Comparison of ENCODE assay signal across 23 mouse cellular contexts in the genomic region with DNA sequence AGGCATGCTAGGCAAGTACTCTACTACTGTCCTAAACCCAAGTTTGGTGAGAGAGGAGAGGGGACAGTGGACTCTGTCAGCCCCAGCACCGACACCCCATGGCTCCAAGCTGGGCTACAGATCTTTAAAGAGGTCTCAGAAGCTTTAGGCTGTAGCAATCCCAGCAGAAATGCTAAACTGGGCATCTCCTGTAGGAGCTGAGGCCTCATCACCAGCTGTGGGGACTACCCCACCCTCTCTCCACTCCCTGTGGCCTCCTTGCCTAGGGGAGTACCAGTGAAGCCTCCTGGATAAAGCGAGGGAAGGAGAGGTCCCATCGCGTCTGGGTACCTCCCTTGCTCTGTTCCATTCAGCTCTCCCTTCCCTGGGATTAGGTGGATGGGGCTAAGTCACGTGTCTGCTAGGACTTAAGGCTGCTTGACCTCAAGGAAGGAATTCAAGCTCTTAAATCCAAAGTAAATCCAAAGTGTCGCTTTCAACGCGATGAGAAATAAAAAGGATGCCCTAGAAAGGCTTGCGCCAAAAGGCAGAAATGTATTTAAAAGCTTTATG. TPM values are rescaled to one million over a fixed set of nuclear protein-coding genes. Genes with fewer than 3 reads are reported as not detected.
DNase-seq lines count a peak whose midpoint lies in the region; ATAC-seq and TF ChIP-seq lines count a peak whose summit lies in the region.
"Had no signal": no experiment of that assay in that cellular context is flagged by ENCODE, and none has a peak within 500 bp of the region (broad histone marks: within the 10 kb centered on the region; RNA-seq: fewer than 3 reads in every experiment).

No protein-coding gene starts in this region.

- peak overlapping the region; percentile 6; the same call in 1 of the 2 replicates for H3K4me3 ChIP-seq in liver, adult 2 months (ENCODE audit: insufficient read depth, low read depth, low read length)
- H3K4me3 ChIP-seq in liver, embryonic 12.5 days: no peak overlapping the region
- H3K4me3 ChIP-seq in lung, postnatal 0 days (ENCODE audit: low read depth, low read length): no peak overlapping the region
- no peak overlapping the region for H3K4me3 ChIP-seq in liver, embryonic 16.5 days (ENCODE audit: low read depth, low read length)
- no peak overlapping the region for H3K4me3 ChIP-seq in stomach, embryonic 16.5 days (replicated peaks; ENCODE audit: low read length)
- H3K4me3 ChIP-seq: embryonic facial prominence, embryonic 15.5 days; heart, embryonic 12.5 days; hindbrain, embryonic 10.5 days; limb, embryonic 15.5 days; neural tube, embryonic 13.5 days had no signal

- peak overlapping the region; percentile 94 for H3K27ac ChIP-seq in liver, adult 2 months (replicated peaks; ENCODE audit: insufficient read depth, low read depth, low read length)
- H3K27ac ChIP-seq in liver, embryonic 12.5 days: no peak overlapping the region
- H3K27ac ChIP-seq in lung, postnatal 0 days (ENCODE audit: low read length): peak overlapping the region; percentile 82
- H3K27ac ChIP-seq in liver, embryonic 16.5 days (ENCODE audit: low read length): peak overlapping the region; percentile 70; the same call in 1 of the 2 replicates
- 0 out of 2 replicates have a peak overlapping the region, but pooled peaks have one; percentile 91 for H3K27ac ChIP-seq in stomach, embryonic 16.5 days (ENCODE audit: low read length)
- H3K27ac ChIP-seq: embryonic facial prominence, embryonic 15.5 days; hindbrain, embryonic 10.5 days; neural tube, embryonic 13.5 days had no signal

- DNase-seq in liver, adult 2 months (ENCODE audit: extremely low read depth, low read depth, low spot score): peak; percentile 58
- no peak for DNase-seq in lung, postnatal 0 days (ENCODE audit: low spot score)
- no peak for DNase-seq in lung, postnatal 4 days
- DNase-seq in cerebellum, adult 8-10 months: no peak
- DNase-seq: adrenal gland, postnatal 36 days; cerebellum, adult 9-11 months; gastrocnemius, postnatal 10 days; kidney, adult 11 months; midbrain, embryonic 14.5 days; right cerebral cortex, postnatal 25 days; thymus, adult 18-20 months had no signal

- H3K27me3 ChIP-seq in liver, adult 2 months (ENCODE audit: control insufficient read depth, insufficient read depth, low read length): no peaks in the 10 kb centered on the region
- 0 out of 2 replicates have a peak, but pooled peaks cover 6% of the 10 kb centered on the region for H3K27me3 ChIP-seq in liver, embryonic 12.5 days (replicated peaks)
- H3K27me3 ChIP-seq in lung, postnatal 0 days (replicated peaks; ENCODE audit: insufficient read depth, low read length): no peaks in the 10 kb centered on the region
- no peaks in the 10 kb centered on the region for H3K27me3 ChIP-seq in liver, embryonic 16.5 days (ENCODE audit: control insufficient read depth, insufficient read depth, low read depth, low read length)
- no peaks in the 10 kb centered on the region for H3K27me3 ChIP-seq in stomach, embryonic 16.5 days (ENCODE audit: control insufficient read depth, insufficient read depth, low read length)
- H3K27me3 ChIP-seq: embryonic facial prominence, embryonic 15.5 days; heart, embryonic 12.5 days; limb, embryonic 15.5 days; neural tube, embryonic 13.5 days; Patski had no signal

- TF ChIP-seq EP300 in lung, postnatal 0 days (IDR thresholded peaks at IDR 0.05): no peak

- peaks cover 61% of the 10 kb centered on the region for H3K4me1 ChIP-seq in liver, adult 2 months (ENCODE audit: control insufficient read depth, insufficient read depth, low read length)
- H3K4me1 ChIP-seq in liver, embryonic 12.5 days: peaks cover 51% of the 10 kb centered on the region
- H3K4me1 ChIP-seq in lung, postnatal 0 days (ENCODE audit: insufficient read depth, low read depth, low read length): peaks cover 35% of the 10 kb centered on the region
- peaks cover 17% of the 10 kb centered on the region for H3K4me1 ChIP-seq in liver, embryonic 16.5 days (ENCODE audit: control insufficient read depth, low read depth, low read length)
- H3K4me1 ChIP-seq in stomach, embryonic 16.5 days (ENCODE audit: control insufficient read depth, insufficient read depth, low read length): peaks cover 12% of the 10 kb centered on the region
- H3K4me1 ChIP-seq: embryonic facial prominence, embryonic 15.5 days had no signal

- H3K4me2 ChIP-seq in liver, embryonic 12.5 days: no peak overlapping the region
- 0 out of 2 replicates have a peak overlapping the region, but pooled peaks have one; percentile 8 for H3K4me2 ChIP-seq in lung, postnatal 0 days (replicated peaks; ENCODE audit: low read depth, low read length)
- peak overlapping the region; percentile 41; the same call in 1 of the 2 replicates for H3K4me2 ChIP-seq in liver, embryonic 16.5 days (ENCODE audit: low read depth, low read length)
- H3K4me2 ChIP-seq in stomach, embryonic 16.5 days (ENCODE audit: low read depth, low read length): no peak overlapping the region
- H3K4me2 ChIP-seq: embryonic facial prominence, embryonic 15.5 days; heart, embryonic 12.5 days; limb, embryonic 15.5 days; neural tube, embryonic 13.5 days had no signal

- WGBS in liver, adult 2 months: 50% methylated on average over 9 of the region's 9 CpGs
- 69% methylated on average over 9 of the region's 9 CpGs for WGBS in liver, embryonic 12.5 days (ENCODE audit: insufficient replicate concordance)
- WGBS in lung, postnatal 0 days: 61% methylated on average over 9 of the region's 9 CpGs
- 72% methylated on average over 9 of the region's 9 CpGs for WGBS in liver, embryonic 16.5 days (ENCODE audit: insufficient replicate concordance)
- WGBS in stomach, embryonic 16.5 days: 58% methylated on average over 9 of the region's 9 CpGs

- H3K9me3 ChIP-seq in liver, embryonic 12.5 days (replicated peaks): no peaks in the 10 kb centered on the region
- no peaks in the 10 kb centered on the region for H3K9me3 ChIP-seq in lung, postnatal 0 days (ENCODE audit: low read length)
- H3K9me3 ChIP-seq in liver, embryonic 16.5 days (replicated peaks; ENCODE audit: control insufficient read depth, low read length): no peaks in the 10 kb centered on the region
- no peaks in the 10 kb centered on the region for H3K9me3 ChIP-seq in stomach, embryonic 16.5 days (replicated peaks; ENCODE audit: control insufficient read depth, low read length)
- H3K9me3 ChIP-seq: embryonic facial prominence, embryonic 15.5 days; G1E; heart, embryonic 12.5 days; hindbrain, embryonic 10.5 days; limb, embryonic 15.5 days; neural tube, embryonic 13.5 days had no signal

- TF ChIP-seq CTCF in liver, adult 2 months (IDR thresholded peaks at IDR 0.05; ENCODE audit: low read depth, low read length): no peak
- no peak for TF ChIP-seq CTCF in lung, postnatal 0 days (IDR thresholded peaks at IDR 0.05)

- H3K36me3 ChIP-seq in liver, adult 2 months (ENCODE audit: control insufficient read depth, insufficient read depth, low read length): peaks cover 25% of the 10 kb centered on the region
- peaks cover 48% of the 10 kb centered on the region for H3K36me3 ChIP-seq in liver, embryonic 12.5 days
- peaks cover 14% of the 10 kb centered on the region for H3K36me3 ChIP-seq in lung, postnatal 0 days (ENCODE audit: insufficient read depth, low read length)
- H3K36me3 ChIP-seq in liver, embryonic 16.5 days (ENCODE audit: control insufficient read depth, insufficient read depth): peaks cover 3% of the 10 kb centered on the region
- H3K36me3 ChIP-seq in stomach, embryonic 16.5 days (ENCODE audit: control insufficient read depth, insufficient read depth, low read length): peaks cover 5% of the 10 kb centered on the region

- no peak for TF ChIP-seq POLR2A in liver, adult 2 months (IDR thresholded peaks at IDR 0.05; ENCODE audit: extremely low read depth, insufficient read depth, low read length)

- ATAC-seq in liver, embryonic 12.5 days: no peak
- no peak for ATAC-seq in lung, postnatal 0 days
- ATAC-seq in liver, embryonic 16.5 days (ENCODE audit: low read depth): no peak
- no peak for ATAC-seq in stomach, embryonic 16.5 days (ENCODE audit: insufficient read depth, low FRiP score)
- ATAC-seq: Patski had no signal

- H3K9ac ChIP-seq in liver, adult 2 months (ENCODE audit: low read depth, low read length): peak overlapping the region; percentile 61
- H3K9ac ChIP-seq in liver, embryonic 12.5 days: no peak overlapping the region
- H3K9ac ChIP-seq in lung, postnatal 0 days (replicated peaks; ENCODE audit: low read depth): no peak overlapping the region
- H3K9ac ChIP-seq in liver, embryonic 16.5 days (ENCODE audit: low read depth, low read length): peak overlapping the region; percentile 1; the same call in 1 of the 2 replicates
- H3K9ac ChIP-seq in stomach, embryonic 16.5 days (ENCODE audit: low read length): no peak overlapping the region
- H3K9ac ChIP-seq: embryonic facial prominence, embryonic 15.5 days; heart, embryonic 12.5 days; limb, embryonic 15.5 days; neural tube, embryonic 13.5 days had no signal

- no peaks in the 10 kb centered on the region for H3K79me2 ChIP-seq in liver, adult 2 months (ENCODE audit: control insufficient read depth, insufficient read depth, low read length)

RNA-seq across cellular contexts. Expression of gene Fads3, which starts 17.6 kb away (rescaled TPM):
- total RNA-seq in liver, adult 2 months (2014; rRNA removed): 1.4 and 2.8 TPM in 2 replicates
- 4.8 TPM in 2 replicates for polyA plus RNA-seq in liver, adult 2 months (2012; rRNA removed)
- polyA plus RNA-seq in liver, embryonic 12.5 days (2016; fragmentation: Nextera tagmentation; extraction: Ambion mirVana): 6.9 and 10.0 TPM in 2 replicates
- 79.6 and 96.1 TPM in 2 replicates for polyA plus RNA-seq in lung, postnatal 0 days (2015; fragmentation: Nextera tagmentation; extraction: Ambion mirVana)
- 7.3 and 8.6 TPM in 2 replicates for polyA plus RNA-seq in liver, embryonic 16.5 days (2015; fragmentation: Nextera tagmentation; extraction: Ambion mirVana)
- polyA plus RNA-seq in stomach, embryonic 16.5 days (2015; fragmentation: Nextera tagmentation; extraction: Ambion mirVana): 18.9 and 22.5 TPM in 2 replicates

RNA-seq across cellular contexts. Expression of gene Fads2, which starts 42.6 kb away (rescaled TPM):
- 284 and 293 TPM in 2 replicates for total RNA-seq in liver, adult 2 months (2014; rRNA removed)
- polyA plus RNA-seq in liver, adult 2 months (2012; rRNA removed): 586 and 618 TPM in 2 replicates
- polyA plus RNA-seq in liver, embryonic 12.5 days (2016; fragmentation: Nextera tagmentation; extraction: Ambion mirVana): 88.4 and 89.9 TPM in 2 replicates
- polyA plus RNA-seq in lung, postnatal 0 days (2015; fragmentation: Nextera tagmentation; extraction: Ambion mirVana): 35.0 and 36.8 TPM in 2 replicates
- polyA plus RNA-seq in liver, embryonic 16.5 days (2015; fragmentation: Nextera tagmentation; extraction: Ambion mirVana): 87.2 and 102 TPM in 2 replicates
- polyA plus RNA-seq in stomach, embryonic 16.5 days (2015; fragmentation: Nextera tagmentation; extraction: Ambion mirVana): 102 and 104 TPM in 2 replicates

RNA-seq across cellular contexts. Expression of gene Rab3il1, which starts 57.5 kb away (rescaled TPM):
- total RNA-seq in liver, adult 2 months (2014; rRNA removed): 3.1 and 4.0 TPM in 2 replicates
- polyA plus RNA-seq in liver, adult 2 months (2012; rRNA removed): 3.1 and 3.8 TPM in 2 replicates
- polyA plus RNA-seq in liver, embryonic 12.5 days (2016; fragmentation: Nextera tagmentation; extraction: Ambion mirVana): 189 and 191 TPM in 2 replicates
- 23.8 and 25.9 TPM in 2 replicates for polyA plus RNA-seq in lung, postnatal 0 days (2015; fragmentation: Nextera tagmentation; extraction: Ambion mirVana)
- polyA plus RNA-seq in liver, embryonic 16.5 days (2015; fragmentation: Nextera tagmentation; extraction: Ambion mirVana): 236 and 248 TPM in 2 replicates
- polyA plus RNA-seq in stomach, embryonic 16.5 days (2015; fragmentation: Nextera tagmentation; extraction: Ambion mirVana): 33.7 and 38.1 TPM in 2 replicates

RNA-seq across cellular contexts. Expression of gene Best1, which starts 57.5 kb away (rescaled TPM):
- total RNA-seq in liver, adult 2 months (2014; rRNA removed): not detected in 2 replicates
- polyA plus RNA-seq in liver, adult 2 months (2012; rRNA removed): 0.05 TPM in 1 of 2 replicates, not detected in the other
- 0.17 and 0.32 TPM in 2 replicates for polyA plus RNA-seq in liver, embryonic 12.5 days (2016; fragmentation: Nextera tagmentation; extraction: Ambion mirVana)
- 2.0 and 2.3 TPM in 2 replicates for polyA plus RNA-seq in lung, postnatal 0 days (2015; fragmentation: Nextera tagmentation; extraction: Ambion mirVana)
- polyA plus RNA-seq in liver, embryonic 16.5 days (2015; fragmentation: Nextera tagmentation; extraction: Ambion mirVana): 0.13 and 0.14 TPM in 2 replicates
- polyA plus RNA-seq in stomach, embryonic 16.5 days (2015; fragmentation: Nextera tagmentation; extraction: Ambion mirVana): 0.61 and 0.64 TPM in 2 replicates
- total RNA-seq: common myeloid progenitor, adult 5-6 weeks; granulocyte monocyte progenitor cell, adult 5-6 weeks had no signal
- polyA plus RNA-seq: Patski had no signal

Comparison
In these comparisons a context has a peak if more than half of its experiments do, and no peak if none do; other contexts are left out.
1. H3K9ac ChIP-seq: peak in liver, adult 2 months (single experiment) and liver, embryonic 16.5 days (single experiment); none in liver, embryonic 12.5 days (single experiment), lung, postnatal 0 days (single experiment) and stomach, embryonic 16.5 days (single experiment).
2. H3K4me2 ChIP-seq: peak in lung, postnatal 0 days (single experiment) and liver, embryonic 16.5 days (single experiment); none in liver, embryonic 12.5 days (single experiment) and stomach, embryonic 16.5 days (single experiment).